Mouse (Mus musculus): ENCODE data around the gene Tmem189. TPM values are rescaled to one million over a fixed set of nuclear protein-coding genes. Genes with fewer than 3 reads are reported as not detected.

Tmem189 gene
- polyA plus RNA-seq, 1 experiment from 2014 or later = 52.8 TPM

DNA sequence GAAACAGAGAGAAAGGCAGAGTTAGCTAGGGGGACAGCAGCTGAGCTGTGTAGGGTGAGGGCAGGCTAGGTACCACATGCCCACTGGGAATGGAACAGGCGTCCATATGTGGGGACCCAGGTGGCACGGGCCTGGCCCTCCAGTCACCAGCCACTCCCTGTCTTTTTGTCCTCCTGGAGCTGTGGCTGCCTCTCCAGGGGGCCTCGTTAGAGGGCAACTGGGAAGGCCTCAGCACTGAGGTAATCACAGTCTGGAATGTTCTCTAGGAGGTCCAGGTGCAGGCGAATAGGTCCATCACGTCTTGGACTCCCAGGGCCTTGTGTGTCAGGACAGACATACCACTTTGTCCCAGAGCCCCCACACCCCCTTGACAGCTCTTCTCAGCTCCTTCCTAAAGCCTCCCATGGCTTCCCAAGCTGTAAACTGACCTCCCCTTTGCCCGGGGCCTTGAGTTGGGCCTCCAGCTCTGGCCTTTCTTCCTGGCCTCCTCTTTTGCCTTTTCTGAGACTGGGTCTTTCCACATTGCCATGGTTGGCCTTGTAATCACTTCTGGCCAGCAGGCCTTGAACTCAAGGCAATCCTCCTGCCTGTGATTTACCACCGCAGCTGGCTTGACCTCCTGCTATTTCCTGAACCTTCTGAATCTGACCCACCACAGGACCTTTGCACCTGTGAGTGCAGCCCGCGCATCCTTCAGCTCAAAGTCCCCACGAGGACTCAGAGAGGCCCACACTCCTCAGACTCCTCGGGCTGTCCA is 16.7 kb upstream of the Tmem189 start:
- Histone ChIP-seq H3K4me1 (ENCODE audit: control insufficient read depth, insufficient read depth, low read length) (peaks cover 3% of the 10 kb centered on the region; the same call in 1 of the 2 replicates), H3K9me3 (ENCODE audit: control insufficient read depth, low read length) (no peaks in the 10 kb centered on the region), H3K9ac (ENCODE audit: low read depth, low read length) (0 out of 2 replicates have a peak overlapping the region, but pooled peaks have one; percentile 18), H3K4me3 (ENCODE audit: low read length) (no peak overlapping the region), H3K36me3 (ENCODE audit: control insufficient read depth, insufficient read depth, low read length) (no peaks in the 10 kb centered on the region), H3K27me3 (ENCODE audit: control insufficient read depth, insufficient read depth, low read length) (no peaks in the 10 kb centered on the region), H3K4me2 (replicated peaks; ENCODE audit: low read depth, low read length) (no peak overlapping the region), H3K27ac (ENCODE audit: low read depth, low read length) (no peak overlapping the region)
- 60% methylated on average over 11 of the region's 11 CpGs for WGBS
- no peak for ATAC-seq (ENCODE audit: low FRiP score, low TSS enrichment)

DNA sequence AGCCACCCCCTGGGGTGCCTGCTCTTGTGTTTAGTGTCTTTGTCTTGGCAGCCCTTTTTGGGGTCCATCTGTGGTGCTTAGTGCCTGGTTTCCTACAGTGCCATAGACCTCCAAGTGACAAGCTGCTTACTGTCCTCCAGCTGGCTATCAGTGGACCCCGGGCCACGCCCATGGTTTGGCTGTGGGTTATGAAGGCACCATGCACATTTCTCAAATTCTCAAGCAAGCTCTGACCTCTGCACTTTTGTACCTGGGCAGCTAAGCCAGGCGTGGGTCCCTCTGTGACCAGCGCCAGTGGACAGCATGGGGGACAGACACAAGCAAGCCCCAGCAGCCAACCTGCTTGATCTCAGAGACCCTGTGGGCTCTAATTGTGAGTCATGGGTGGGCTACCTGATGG is 14.8 kb upstream of the Tmem189 start:
- Histone ChIP-seq H3K9me3 (ENCODE audit: control insufficient read depth, low read length) (no peaks in the 10 kb centered on the region), H3K27ac (ENCODE audit: low read depth, low read length) (no peak overlapping the region), H3K4me3 (ENCODE audit: low read length) (no peak overlapping the region), H3K9ac (ENCODE audit: low read depth, low read length) (no peak overlapping the region), H3K27me3 (ENCODE audit: control insufficient read depth, insufficient read depth, low read length) (no peaks in the 10 kb centered on the region), H3K36me3 (ENCODE audit: control insufficient read depth, insufficient read depth, low read length) (no peaks in the 10 kb centered on the region), H3K4me1 (ENCODE audit: control insufficient read depth, insufficient read depth, low read length) (no peaks in the 10 kb centered on the region), H3K4me2 (replicated peaks; ENCODE audit: low read depth, low read length) (no peak overlapping the region)
- 94% methylated on average over 4 of the region's 4 CpGs for WGBS
- no peak for ATAC-seq (ENCODE audit: low FRiP score, low TSS enrichment)

DNA sequence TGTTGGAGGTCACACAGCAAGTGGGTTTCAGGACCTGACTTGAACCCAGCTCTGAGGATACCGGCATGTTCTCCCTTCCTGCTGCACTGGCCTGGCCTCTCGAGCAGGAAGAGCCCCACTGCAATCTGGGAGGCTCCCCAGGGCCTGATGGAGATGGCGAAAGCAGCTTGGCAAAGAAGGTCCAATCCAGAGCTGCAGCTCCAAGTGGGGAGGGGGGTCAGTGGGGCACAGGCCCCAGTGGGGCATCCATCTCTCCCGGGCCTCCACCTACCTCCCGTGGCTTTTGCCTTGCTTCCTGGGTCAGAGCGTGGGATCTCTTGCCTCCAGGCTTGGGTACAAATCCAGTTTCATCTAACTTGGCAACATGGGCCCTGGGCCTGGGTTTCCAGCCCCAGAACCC is 12.5 kb upstream of the Tmem189 start:
- Histone ChIP-seq H3K27me3 (ENCODE audit: control insufficient read depth, insufficient read depth, low read length) (no peaks in the 10 kb centered on the region), H3K4me3 (ENCODE audit: low read length) (no peak overlapping the region), H3K4me1 (ENCODE audit: control insufficient read depth, insufficient read depth, low read length) (no peaks in the 10 kb centered on the region), H3K9me3 (ENCODE audit: control insufficient read depth, low read length) (no peaks in the 10 kb centered on the region), H3K4me2 (replicated peaks; ENCODE audit: low read depth, low read length) (no peak overlapping the region), H3K27ac (ENCODE audit: low read depth, low read length) (no peak overlapping the region), H3K36me3 (ENCODE audit: control insufficient read depth, insufficient read depth, low read length) (no peaks in the 10 kb centered on the region), H3K9ac (ENCODE audit: low read depth, low read length) (no peak overlapping the region)
- ATAC-seq (ENCODE audit: low FRiP score, low TSS enrichment) = no peak
- WGBS = 70% methylated on average over 6 of the region's 6 CpGs

DNA sequence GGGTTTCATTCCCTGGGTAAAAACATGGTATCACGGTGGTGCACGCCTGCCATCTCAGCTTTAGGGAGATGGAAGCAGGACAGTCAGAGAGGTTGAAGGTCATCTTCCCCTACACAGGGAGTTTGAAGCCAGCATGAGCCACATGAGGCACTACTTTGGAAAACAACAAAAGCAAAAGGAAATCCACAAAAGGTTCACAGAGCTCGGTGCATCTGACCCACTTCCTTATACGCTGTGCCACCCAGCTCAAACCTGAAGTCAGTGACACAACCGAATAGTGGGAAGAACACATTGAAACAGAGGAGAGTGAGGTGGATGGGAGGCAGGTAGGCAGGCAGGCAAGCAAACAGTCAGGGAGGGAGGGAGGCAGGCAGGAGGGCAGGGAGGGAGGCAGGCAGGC is 11.8 kb upstream of the Tmem189 start:
- ATAC-seq (ENCODE audit: low FRiP score, low TSS enrichment) = no peak
- Histone ChIP-seq H3K27me3 (ENCODE audit: control insufficient read depth, insufficient read depth, low read length) (no peaks in the 10 kb centered on the region), H3K4me3 (ENCODE audit: low read length) (no peak overlapping the region), H3K36me3 (ENCODE audit: control insufficient read depth, insufficient read depth, low read length) (no peaks in the 10 kb centered on the region), H3K4me1 (ENCODE audit: control insufficient read depth, insufficient read depth, low read length) (0 out of 2 replicates have a peak, but pooled peaks cover 1% of the 10 kb centered on the region), H3K9ac (ENCODE audit: low read depth, low read length) (no peak overlapping the region), H3K9me3 (ENCODE audit: control insufficient read depth, low read length) (no peaks in the 10 kb centered on the region), H3K4me2 (replicated peaks; ENCODE audit: low read depth, low read length) (no peak overlapping the region), H3K27ac (ENCODE audit: low read depth, low read length) (no peak overlapping the region)
- 81% methylated on average over 5 of the region's 5 CpGs for WGBS

DNA sequence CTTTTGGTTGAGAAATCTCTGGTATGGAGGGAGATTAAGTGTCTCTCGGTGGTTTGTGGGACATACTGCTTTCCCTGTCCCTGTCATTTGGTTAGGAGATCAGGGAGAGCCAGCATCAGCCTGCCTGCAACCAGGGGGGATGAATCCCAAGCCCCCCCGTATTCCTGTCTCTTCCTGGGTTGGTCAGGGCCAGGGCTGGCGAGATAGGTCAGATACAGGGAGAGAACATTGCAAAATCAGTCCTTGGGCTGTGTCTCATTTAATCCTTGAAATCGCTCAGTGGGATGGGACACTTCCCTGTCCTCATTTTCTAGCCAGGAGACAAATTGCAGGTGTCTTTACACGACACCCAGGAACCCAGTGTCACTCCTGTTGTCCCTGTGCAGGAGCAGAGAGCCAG is 10.4 kb upstream of the Tmem189 start:
- Histone ChIP-seq H3K4me1 (ENCODE audit: control insufficient read depth, insufficient read depth, low read length) (0 out of 2 replicates have a peak, but pooled peaks cover 6% of the 10 kb centered on the region), H3K27me3 (ENCODE audit: control insufficient read depth, insufficient read depth, low read length) (no peaks in the 10 kb centered on the region), H3K27ac (ENCODE audit: low read depth, low read length) (no peak overlapping the region), H3K9me3 (ENCODE audit: control insufficient read depth, low read length) (peaks cover 4% of the 10 kb centered on the region), H3K36me3 (ENCODE audit: control insufficient read depth, insufficient read depth, low read length) (no peaks in the 10 kb centered on the region), H3K4me3 (ENCODE audit: low read length) (no peak overlapping the region), H3K4me2 (replicated peaks; ENCODE audit: low read depth, low read length) (no peak overlapping the region), H3K9ac (ENCODE audit: low read depth, low read length) (0 out of 2 replicates have a peak overlapping the region, but pooled peaks have one; percentile 7)
- WGBS = 69% methylated on average over 5 of the region's 5 CpGs
- no peak for ATAC-seq (ENCODE audit: low FRiP score, low TSS enrichment)

DNA sequence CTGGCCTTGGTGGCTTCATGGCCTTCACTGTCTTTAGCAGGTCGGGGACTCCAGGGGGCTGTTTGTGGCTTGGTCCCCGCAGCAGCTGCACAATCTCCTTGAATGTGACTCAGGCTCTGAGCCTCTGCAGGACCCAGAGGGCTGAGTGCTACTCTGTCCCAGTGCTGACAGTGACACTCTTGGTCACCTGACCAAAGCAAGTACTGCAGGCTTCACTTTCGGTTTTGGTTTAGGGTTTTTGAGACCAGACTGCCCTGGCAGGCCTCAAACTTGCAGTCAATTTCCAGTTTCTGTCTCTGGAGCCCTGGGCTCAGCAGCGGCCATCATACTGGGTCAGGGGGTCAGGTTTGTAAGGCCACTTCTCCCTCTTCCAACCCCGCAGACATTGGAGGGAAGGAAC is 8.3 kb upstream of the Tmem189 start:
- Histone ChIP-seq H3K9ac (ENCODE audit: low read depth, low read length) (no peak overlapping the region), H3K9me3 (ENCODE audit: control insufficient read depth, low read length) (peaks cover 7% of the 10 kb centered on the region), H3K4me2 (replicated peaks; ENCODE audit: low read depth, low read length) (no peak overlapping the region), H3K4me3 (ENCODE audit: low read length) (no peak overlapping the region), H3K27ac (ENCODE audit: low read depth, low read length) (peak overlapping the region; percentile 55; the same call in 1 of the 2 replicates), H3K4me1 (ENCODE audit: control insufficient read depth, insufficient read depth, low read length) (0 out of 2 replicates have a peak, but pooled peaks cover 6% of the 10 kb centered on the region), H3K36me3 (ENCODE audit: control insufficient read depth, insufficient read depth, low read length) (no peaks in the 10 kb centered on the region), H3K27me3 (ENCODE audit: control insufficient read depth, insufficient read depth, low read length) (no peaks in the 10 kb centered on the region)
- ATAC-seq (ENCODE audit: low FRiP score, low TSS enrichment) = 0 out of 2 replicates have a peak, but pooled peaks have one; percentile 21
- WGBS = 43% methylated on average over 5 of the region's 5 CpGs

DNA sequence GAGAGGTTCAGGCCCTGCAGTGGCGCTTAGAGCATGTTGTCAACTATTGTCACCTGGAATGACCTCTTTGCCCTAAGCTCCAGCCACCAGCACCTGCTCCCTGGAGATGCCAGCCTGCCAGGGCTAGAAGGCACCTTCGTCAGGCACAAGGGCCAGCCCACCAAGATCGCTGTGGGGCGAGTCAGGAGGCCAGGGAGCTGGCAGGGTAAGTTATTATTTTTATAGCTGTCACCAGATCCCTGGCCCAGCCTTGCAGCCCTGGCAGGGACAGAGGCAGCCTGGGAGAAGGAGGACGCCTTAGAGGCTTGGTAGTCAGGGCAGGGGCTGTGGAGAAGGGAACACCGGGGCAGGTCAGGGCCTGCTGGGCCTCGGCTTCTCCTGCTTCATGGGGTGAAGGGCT is 6.5 kb upstream of the Tmem189 start:
- H3K9me3 ChIP-seq (ENCODE audit: control insufficient read depth, low read length) = peaks cover 7% of the 10 kb centered on the region
- H3K36me3 ChIP-seq (ENCODE audit: control insufficient read depth, insufficient read depth, low read length) = no peaks in the 10 kb centered on the region
- no peak overlapping the region for H3K4me2 ChIP-seq (replicated peaks; ENCODE audit: low read depth, low read length)
- no peak overlapping the region for H3K4me3 ChIP-seq (ENCODE audit: low read length)
- no peak for ATAC-seq (ENCODE audit: low FRiP score, low TSS enrichment)
- H3K27me3 ChIP-seq (ENCODE audit: control insufficient read depth, insufficient read depth, low read length) = no peaks in the 10 kb centered on the region
- WGBS = 53% methylated on average over 7 of the region's 7 CpGs
- H3K4me1 ChIP-seq (ENCODE audit: control insufficient read depth, insufficient read depth, low read length) = 0 out of 2 replicates have a peak, but pooled peaks cover 6% of the 10 kb centered on the region
- 0 out of 2 replicates have a peak overlapping the region, but pooled peaks have one; percentile 18 for H3K9ac ChIP-seq (ENCODE audit: low read depth, low read length)
- no peak overlapping the region for H3K27ac ChIP-seq (ENCODE audit: low read depth, low read length)

DNA sequence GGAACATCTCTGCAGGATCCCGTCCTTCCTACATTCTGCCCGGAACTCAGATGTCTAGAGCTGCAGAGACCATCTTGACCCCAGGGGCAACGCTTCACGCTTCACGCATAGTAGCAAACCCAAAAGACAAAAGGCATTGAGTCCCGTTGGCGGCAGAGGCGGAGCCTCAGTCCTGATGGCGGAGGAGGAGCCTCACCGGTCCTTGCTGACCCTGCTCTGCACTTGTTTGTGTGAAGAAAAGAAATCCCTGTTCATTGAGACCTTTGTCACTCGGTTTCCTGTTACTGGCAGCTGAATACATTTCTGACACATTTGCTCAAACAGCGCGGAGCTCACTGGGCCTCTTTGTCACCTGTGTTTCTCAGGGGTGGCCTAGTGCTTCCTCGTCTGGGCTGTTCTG is 5.9 kb upstream of the Tmem189 start:
- ATAC-seq (ENCODE audit: low FRiP score, low TSS enrichment) = no peak

DNA sequence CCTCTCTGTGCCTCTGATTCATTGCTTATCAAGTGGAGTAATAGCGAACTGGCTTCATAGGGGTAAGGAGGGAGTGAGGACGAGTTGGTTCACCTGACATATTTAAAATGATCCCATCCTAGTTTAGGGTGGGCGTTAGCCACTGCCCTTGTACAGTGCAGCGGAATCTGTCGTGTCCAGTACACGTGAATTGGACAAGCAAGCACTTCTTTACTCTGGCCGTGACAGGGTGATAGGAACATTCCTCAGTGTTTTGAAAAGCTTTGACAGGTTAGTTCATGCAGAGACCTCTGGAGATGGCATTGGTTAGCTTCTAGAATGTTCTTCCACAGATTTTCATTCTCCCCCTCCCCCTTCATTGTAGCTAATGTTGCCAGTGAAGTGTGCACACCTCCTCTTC is 5.3 kb upstream of the Tmem189 start:
- Histone ChIP-seq H3K9ac (ENCODE audit: low read depth, low read length) (no peak overlapping the region), H3K4me2 (replicated peaks; ENCODE audit: low read depth, low read length) (no peak overlapping the region), H3K36me3 (ENCODE audit: control insufficient read depth, insufficient read depth, low read length) (no peaks in the 10 kb centered on the region), H3K9me3 (ENCODE audit: control insufficient read depth, low read length) (peaks cover 7% of the 10 kb centered on the region), H3K4me1 (ENCODE audit: control insufficient read depth, insufficient read depth, low read length) (peaks cover 10% of the 10 kb centered on the region; the same call in 1 of the 2 replicates), H3K4me3 (ENCODE audit: low read length) (no peak overlapping the region), H3K27me3 (ENCODE audit: control insufficient read depth, insufficient read depth, low read length) (peaks cover 3% of the 10 kb centered on the region; the same call in 1 of the 2 replicates), H3K27ac (ENCODE audit: low read depth, low read length) (no peak overlapping the region)
- no peak for ATAC-seq (ENCODE audit: low FRiP score, low TSS enrichment)
- WGBS = 91% methylated on average over 7 of the region's 7 CpGs

More for the DNA sequence above, 5.9 kb upstream of the Tmem189 start:
- Histone ChIP-seq H3K4me1 (ENCODE audit: control insufficient read depth, insufficient read depth, low read length) (peaks cover 7% of the 10 kb centered on the region; the same call in 1 of the 2 replicates), H3K4me2 (replicated peaks; ENCODE audit: low read depth, low read length) (no peak overlapping the region), H3K27me3 (ENCODE audit: control insufficient read depth, insufficient read depth, low read length) (0 out of 2 replicates have a peak, but pooled peaks cover under 1% of the 10 kb centered on the region), H3K9ac (ENCODE audit: low read depth, low read length) (no peak overlapping the region), H3K4me3 (ENCODE audit: low read length) (no peak overlapping the region), H3K9me3 (ENCODE audit: control insufficient read depth, low read length) (peaks cover 7% of the 10 kb centered on the region), H3K36me3 (ENCODE audit: control insufficient read depth, insufficient read depth, low read length) (no peaks in the 10 kb centered on the region), H3K27ac (ENCODE audit: low read depth, low read length) (no peak overlapping the region)
- 84% methylated on average over 14 of the region's 14 CpGs for WGBS

Data from kidney, embryonic 14.5 days (tissue).